Mouse (Mus musculus) urinary bladder, postnatal 14 days (tissue): ENCODE data around the gene Mcm2.

Source experiments
- DNase-seq: peaks from one replicate; pipeline ENCODE4 v3.0.0; 2021; ENCODE audit warnings: low spot score

The Mcm2 gene

DNA sequence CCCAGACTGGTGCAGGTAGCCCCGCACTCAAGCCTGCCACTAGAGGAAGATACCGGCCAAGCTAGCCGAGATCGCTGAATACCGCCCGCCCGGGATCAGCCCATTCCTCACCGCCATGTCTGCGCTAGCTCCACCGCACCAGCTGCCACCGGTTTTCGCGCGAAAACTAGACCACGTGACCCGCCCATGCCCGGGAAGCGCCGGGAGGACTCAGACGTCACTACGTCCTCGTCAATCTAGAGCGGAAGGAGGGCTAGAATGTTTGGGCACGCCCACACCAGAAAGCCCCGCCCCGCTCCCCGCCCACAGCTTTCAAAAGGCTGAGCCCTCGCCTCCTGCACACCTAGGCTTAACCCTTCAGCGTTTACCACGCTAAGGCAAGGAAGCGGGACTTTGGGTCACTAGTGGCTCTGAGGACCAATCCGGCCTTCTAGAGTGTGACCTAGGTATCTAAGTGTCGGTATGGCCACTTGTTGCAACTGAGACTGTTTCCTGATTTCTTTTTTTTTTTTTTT, at the start of gene Mcm2:
Gene Mcm2, minus strand, starts transcription at position 247 of the 515 bp plus-strand sequence.
- peak; percentile 98 for DNase-seq

DNA sequence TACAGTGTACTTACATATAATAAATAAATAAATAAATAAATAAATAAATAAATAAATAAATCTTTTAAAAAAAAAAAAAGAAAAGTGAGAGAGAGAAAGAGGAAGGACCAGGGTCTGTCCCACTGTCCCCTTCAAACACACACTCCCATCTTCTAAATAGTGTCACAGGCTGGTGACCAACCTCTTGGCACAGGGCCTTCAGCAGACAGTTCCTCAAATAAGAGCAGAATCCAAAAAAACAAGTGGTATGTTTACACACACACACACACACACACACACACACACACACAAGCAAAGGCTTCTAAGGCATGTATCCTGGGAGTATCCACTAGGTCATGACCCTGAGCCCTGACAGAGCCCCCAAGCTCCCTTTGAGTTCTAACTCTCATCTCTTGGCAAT, 49.2 kb upstream of the Mcm2 start:
- DNase-seq: no peak

DNA sequence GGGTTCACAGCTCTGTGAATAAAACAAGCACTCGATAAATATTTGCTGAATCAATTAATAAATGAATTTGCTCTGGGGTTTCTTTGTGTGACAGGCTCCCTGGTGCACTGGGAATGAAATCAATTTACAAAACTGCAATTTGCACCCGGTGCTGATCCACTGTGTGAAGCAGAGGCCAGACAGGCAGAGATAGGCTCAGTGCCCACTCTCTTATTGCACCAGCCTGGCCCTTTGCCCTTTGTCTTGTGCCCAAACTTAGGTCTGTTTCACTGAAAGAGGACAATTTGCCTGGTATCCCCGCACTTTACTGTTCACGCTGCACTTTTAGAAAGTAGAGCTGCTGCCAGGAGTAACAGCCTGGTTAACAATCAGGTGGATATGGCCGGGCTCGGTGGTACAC, 47.9 kb upstream of the Mcm2 start:
- no peak for DNase-seq

DNA sequence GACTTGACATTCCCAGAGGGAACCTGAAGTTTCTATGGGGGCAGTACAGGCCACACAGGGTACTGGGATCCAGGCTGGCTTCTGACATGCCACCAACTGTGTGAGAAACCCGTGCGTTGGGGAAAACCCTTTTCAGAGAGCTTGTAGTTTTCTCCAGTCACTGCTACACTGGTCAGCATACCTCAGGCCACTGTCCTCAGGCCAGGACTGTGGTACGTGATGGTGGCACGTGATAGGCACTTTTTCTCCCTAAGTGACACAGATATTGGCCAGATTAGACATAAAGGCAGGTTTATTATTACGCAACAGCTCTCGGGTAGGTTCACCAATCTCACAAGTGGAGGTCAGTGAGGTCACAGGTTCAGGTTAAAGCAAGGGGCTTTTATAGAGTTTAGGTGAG, 45.1 kb upstream of the Mcm2 start:
- no peak for DNase-seq

DNA sequence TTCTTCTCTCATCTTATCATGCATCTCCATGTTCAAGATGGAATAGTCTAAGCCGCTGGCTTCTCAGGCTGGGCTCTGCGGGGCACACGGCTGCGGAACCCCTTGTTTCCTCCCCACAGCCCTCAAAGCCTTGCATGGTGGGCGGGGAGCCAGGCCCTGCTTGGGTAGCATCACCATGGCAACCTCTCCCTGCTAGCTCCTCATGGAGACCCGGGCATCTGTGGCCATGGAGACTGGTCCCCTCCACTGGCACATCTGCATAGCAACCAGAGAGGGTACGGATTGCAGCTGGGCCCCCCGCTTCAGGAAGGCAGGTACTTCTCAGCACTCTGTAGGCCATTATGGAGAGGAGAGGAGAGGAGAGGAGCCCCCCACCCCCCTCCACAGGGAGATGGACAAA, 44.0 kb upstream of the Mcm2 start:
- DNase-seq: no peak

DNA sequence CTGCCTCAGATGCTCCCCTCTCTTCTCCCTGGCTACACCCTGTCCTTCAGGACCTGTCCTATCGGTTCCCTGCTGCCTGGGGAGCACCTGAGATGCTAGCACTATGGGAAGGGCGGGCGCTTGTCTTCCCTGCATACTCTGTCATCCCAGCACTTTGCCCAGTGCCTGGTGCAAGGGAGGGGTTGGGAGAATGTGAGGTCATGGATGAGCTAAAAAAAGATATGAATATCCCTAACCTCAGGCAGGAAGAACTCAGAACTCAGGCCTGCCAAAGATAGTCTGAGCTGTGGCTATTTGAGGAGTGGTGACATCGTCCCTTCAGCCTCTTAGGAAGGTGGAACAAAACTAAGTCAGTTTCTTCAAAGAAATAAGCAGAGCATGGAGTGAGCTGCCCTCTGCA, 43.0 kb upstream of the Mcm2 start:
- DNase-seq: no peak

DNA sequence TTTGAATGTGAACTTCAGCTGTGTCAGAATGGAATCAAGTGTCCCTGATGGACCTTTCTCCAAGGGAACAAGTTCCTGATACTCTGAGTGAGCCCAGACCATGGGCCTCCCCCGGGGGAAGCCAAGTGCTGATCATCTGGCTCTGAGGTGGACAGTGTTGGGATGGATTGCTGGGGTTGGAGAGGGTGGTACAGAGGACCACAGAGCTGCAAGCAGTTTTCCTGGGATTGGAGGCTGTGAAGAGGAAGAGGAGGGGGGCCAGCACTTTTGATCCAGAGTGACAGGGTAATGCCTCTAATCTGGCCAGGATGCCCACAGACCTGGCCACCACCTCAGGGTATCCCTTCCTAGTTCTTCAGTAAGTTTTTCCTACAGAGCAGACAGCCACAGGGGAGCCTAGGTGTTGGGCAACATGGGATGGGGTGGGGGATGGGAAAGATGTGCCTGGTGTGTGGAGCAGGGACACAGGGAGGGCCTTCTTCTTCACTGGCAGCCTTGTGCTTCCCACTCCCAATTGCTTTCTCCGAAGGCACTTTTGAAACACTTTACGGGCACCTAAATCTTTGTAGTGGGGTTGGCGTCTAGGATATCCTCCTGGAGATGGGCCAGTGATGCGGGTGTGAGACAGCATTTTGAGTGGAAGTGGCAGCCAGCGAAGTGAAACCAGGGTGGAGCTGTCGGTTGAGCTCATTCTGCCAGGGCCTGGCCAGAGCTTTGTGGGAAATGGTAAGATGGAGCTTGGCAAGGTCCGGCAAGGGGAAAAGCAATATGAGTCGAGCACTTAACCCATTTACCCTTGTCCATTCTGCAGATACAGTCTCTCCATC, 41.7 kb upstream of the Mcm2 start:
- DNase-seq: no peak

DNA sequence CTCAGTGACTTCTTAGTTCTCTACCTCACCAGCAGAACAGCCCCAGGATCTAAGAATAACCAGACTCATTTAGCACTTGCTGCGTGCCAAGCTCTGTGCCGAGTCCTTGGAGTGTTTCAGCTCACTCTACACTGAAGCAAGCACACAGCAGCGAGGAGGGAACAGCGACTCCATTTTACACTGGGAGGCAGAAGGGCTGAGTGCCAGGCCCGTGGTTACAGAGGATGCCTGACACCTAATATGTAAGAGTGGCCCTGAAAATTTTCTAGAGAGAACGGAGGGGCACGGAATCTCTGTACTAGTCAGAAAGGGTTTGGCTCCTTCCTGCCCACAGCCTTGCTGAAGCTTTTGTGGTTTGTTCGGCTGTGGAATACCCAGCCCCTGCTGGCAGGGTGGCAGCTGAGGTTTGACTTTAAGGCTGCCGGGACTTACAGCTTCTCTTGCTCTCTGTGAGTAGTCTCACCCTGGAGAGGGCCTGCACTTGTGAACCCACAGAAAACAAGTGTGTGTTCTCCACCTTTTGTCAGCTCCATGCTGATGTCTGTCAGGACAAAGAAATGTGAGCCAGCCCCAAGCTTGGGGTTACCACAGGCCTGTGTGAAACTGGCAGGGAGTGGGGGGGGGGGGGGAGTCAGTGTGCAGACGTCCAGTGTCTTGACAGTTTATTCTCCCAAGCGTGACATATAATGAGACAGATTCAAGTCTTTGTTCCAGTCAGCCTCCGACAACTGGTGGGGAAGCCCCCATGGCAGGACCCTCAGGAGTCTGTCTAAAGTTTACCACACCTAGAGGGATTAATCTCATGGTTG, 40.9 kb upstream of the Mcm2 start:
- DNase-seq: no peak

DNA sequence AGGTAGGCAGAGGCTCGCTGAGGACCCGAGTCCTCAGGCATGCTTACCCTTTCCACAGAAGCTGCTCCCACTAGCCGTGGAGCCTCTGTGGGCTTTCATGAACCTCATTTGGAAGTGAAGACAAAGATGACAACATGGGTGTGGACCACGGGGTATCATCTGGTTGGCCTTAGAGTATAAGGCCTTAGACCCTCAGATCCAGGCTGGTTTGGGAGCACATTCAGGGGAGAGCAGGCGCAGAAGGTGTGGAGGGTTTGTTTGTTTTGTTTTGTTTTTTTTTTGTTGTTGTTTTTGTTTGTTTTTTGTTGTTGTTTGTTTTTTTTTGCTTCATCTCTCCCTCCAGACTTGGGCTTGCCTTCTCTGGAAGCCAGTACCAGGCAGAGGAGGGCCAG, 40.1 kb upstream of the Mcm2 start:
- no peak for DNase-seq

DNA sequence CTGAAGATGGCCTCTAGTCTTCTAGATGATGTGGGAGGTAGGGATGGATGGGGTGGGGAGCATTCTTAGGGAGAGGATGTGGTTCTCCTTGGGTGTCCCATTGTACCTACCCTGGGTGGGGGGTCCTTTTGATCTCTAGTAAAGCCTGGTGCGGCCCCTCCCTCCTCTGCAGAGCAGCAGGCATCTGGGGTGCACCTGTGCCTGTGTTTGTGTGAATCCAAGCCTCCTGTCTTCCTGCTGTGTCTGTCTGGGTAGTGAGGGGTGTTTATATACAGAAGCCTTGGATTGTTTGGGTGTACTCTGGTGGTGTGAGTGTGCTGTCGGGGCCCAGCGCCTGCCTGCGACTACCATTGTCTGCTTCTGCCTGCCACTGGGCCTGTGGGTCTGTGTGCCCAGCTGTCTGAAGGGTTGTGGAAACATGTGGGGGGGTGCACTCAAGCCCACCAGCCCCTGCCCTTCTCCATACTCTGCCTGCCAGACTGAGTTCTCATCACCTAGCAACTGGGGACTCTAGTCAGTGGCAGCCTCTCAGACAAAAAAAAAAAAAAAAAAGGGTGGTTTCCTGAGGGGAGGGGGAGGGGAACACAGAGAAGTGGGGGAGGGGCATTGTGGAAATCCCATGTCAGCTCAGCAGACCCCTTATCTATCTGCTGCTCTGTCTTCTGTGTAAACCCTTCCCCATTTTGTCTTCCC, 39.5 kb upstream of the Mcm2 start:
- no peak for DNase-seq

DNA sequence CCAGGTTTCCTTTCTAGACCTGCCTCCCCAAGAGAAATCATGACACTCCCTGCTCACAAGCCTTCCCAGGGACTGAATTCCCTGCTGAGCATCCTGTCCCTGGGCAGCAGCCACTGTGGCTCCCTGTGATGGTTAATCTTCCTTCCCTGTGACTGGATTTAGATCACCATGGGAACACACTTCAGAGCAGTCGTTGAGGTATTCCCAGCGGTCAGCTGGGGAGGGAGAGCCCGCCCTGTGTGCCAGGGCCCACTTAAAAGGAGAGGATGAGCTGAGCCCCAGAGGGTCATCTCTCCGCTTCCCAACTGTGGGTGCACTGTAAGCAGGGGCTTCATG, 38.6 kb upstream of the Mcm2 start:
- DNase-seq: no peak

DNA sequence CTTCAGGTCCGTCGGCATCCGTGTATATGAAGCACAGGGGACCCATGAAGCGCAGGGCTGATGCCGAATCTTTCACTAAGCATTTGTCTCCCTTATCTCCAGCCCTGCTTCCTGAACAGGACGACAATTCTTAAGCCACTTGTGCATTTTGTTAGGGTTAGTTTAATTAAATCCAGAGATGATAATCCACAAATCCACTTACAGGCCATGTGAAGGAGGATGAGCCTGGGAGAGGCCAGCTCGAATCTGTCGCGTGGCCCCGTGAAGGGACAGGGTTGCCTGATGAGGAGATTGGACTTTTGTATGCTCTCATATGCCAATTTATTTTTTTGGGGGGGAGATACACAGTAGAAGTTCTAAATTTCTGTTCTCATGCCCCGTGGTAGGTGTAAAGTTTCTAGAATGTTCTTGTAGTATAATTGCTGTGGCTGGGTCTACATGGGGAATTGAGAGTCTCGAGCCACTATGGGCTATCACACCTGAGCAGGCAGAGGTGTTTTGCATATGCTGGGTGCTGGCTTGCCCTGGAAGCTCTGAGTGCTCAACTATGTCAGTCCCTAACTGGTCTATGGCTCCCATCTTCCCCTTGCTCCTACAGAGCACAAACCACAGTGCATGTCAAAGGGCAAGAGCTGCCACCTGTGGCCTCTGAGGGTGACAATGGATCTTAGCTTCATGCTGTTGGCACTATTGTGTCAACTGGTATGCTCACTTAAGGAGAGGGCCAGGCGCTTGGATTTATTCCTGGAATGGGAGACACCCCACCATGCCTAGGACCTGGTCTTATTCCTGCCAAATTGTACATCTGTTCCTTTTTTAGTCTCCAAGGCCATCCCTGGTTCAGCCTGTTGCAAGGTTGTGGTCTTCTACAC, 38.0 kb upstream of the Mcm2 start:
- no peak for DNase-seq

DNA sequence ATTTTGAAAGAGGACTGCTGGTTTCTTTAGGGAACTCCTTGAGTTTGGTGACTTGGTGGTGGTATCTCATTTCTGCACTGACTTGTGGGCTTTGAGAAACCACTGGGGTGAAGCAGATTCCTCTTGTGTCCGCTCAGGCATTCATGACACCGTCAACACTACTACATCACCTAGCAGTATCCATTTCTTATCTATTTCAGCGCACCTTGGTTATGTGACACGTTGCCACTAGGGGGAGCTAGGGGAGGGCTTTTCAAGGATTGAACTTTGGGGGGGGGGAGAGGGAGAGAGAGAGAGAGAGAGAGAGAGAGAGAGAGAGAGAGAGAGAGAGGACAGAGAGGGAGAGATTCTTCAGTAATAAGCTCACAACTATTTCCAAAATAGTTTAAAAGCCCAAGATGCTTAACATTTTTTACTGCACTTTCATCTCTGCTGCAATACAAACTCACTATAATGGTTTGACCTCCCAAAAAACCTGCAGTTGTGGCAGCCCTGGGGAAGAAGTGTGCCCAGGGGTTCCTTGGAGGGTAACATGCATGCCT, 37.2 kb upstream of the Mcm2 start:
- peak; percentile 57 for DNase-seq

DNA sequence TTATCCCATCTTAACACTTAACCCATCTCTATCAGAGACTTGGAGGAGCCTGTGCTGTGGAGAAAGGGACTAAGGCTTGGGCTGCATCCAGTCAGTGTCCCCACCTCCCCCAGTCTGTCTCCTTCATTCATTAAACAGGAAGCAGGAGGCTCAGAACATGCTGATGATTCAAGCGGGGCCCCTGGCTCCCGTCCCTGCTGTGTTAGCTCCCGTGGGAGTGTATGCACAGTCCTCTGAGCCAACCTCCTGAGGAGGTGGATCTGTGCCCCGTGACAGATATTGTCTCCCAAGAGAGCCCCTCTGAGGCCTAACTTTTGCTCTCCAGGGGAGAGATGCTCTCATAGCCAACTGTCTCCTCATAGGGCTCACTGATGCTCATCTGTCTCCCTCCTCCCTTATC, 36.2 kb upstream of the Mcm2 start:
- no peak for DNase-seq

DNA sequence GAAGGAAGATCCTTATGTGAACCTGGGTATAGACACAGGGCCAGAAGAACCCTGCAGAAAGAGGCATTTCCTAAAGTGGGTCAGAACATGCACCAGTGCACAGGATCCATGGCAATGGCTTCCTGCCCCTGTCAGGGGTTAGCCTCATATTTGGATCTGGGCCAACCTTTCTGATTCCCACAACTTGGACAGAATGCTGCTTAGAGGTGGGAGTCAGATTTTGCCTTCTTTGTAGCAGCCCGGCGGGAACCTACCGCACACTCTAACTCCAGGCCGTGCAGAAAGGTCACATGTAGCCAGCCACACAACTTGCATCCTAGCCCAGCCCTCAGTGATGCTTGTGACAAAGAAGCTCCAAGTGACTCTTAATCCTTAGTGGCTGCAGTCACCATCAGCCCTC, 35.6 kb upstream of the Mcm2 start:
- no peak for DNase-seq

DNA sequence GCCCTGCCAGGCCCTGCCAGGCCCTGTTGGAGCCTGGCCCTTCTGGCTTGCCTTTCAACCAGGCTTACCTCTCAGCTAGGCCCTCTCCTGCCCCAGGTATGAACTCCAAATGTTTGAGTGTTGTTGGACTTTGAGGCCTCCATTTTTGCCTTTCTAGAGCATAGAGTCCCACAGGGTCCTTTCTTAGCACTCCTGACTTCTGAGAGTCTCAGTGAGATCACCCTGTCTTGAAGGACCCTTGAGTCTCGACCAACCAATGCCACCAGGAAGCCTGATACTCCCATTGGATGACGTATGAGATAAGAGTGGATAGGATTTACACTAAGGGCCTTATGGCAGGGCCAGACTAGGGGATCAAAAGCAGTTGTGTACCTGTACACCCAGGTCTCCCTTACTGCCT, 32.9 kb upstream of the Mcm2 start:
- DNase-seq: no peak

DNA sequence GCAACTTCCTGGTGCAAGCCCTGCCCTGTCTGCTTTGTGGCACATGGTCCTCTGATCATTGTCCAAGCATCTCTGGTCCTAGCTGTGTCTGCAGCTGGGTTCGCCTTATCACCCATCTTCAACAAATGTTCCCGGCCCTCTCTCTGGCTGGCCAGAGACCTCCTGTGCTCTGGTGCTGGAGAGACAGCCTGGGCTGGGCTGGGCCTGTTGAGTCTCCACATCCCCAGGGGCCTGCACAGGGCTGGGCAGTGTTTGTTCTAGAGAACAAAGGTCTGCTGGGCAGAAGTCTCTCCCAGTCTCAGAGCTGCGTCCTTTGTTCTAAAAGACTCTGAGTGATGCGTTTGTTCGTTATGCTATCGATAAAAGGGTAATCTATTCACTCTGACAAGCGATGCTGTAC, 31.5 kb upstream of the Mcm2 start:
- no peak for DNase-seq

DNA sequence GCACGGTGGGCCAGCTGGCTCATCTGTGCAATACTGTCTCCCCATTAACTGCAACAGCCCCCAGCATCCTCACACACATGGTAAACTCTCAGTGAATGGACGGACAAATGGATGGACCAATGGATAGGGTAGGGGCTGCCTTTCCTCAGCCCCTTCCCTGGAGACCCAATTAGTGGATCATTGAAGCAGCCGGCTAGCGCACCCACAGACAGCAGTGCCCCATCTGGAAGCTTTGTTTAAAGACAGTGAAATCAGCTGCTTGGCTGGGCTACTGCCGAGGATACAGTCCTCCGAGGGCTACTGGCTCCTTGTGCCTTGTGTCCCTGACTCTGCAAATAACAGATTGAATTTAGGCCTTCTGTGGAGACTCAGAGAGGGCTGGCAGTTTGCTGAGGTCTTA, 30.9 kb upstream of the Mcm2 start:
- no peak for DNase-seq

DNA sequence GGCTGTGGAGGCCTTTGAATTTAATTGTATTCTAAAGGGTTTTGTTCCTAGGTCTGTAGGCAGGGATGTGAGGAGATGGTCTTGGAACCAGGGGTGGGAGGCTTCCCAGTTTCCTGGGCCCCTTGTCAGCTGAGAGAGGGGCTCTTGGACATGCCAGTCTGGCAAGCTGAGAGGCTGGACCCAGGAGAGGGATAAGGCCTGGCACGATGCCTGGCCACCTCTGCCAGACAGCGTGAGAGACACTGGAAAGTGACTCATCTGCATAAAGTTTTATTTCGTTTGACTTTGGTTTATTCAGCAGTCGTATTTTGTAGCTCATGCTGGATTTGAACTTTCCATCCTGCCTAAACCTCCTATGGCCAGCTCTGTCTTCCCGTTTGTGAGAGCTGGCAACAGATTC, 30.0 kb upstream of the Mcm2 start:
- DNase-seq: no peak

DNA sequence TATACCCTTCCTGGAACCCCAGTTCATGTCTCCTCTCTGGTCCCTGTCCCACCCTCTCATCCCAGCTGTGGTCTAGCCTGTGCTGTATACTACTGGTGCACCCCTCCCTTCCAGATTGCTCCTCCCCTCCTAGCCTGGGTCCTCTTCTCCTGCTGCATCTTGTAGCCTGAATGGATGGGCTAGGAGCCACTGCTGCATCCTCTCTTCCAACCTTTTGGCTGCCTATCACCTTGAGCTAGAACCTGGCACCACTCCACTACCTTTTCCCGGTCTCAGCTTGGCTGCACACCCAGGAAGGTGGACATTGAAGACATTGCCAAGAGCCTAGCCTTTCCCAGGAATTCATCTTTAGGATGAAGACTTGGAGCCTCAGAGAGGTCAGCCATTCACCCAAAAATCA, 29.4 kb upstream of the Mcm2 start:
- DNase-seq: no peak

DNA sequence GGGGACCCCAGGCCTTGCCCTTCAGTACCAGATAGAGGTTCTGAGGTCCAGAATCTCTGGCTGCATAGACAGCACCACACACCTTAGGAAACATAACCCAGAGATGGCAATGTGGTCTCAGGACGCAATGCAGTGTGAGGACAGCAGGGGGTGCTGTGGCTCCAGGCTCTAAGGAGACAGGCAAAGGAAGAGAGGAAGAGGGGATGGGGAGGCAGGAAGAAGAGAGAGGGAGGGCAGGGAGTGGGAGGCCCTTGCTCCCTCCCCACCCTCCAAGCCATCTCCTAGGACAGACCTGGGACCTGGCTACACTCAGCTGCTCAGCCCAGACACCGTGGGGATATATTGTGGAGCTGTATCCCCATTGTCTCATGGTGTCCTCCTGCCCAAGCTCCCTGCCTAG, 29.0 kb upstream of the Mcm2 start:
- peak; percentile 75 for DNase-seq

DNA sequence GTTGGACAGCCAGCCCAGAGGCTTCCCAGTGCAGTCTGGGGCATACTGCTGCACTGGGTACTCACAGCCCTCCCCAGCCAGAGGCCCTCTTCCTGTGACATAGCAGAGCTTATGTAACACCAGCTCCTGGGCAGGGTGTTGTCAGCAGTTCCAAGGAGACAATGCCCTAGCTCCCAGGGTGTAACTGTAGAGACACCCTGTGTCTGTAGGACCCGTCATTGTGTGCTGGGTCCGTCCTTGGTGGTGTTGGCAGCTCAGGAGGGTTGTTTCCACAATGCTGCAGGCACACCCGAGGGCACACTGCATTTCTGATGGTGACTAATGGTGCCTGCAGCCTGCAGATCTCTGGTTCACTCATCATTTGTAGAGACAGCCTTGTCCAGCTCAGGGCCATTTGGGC, 28.3 kb upstream of the Mcm2 start:
- no peak for DNase-seq
